Mouse (Mus musculus) brain, embryonic 18.5 days (tissue): ENCODE results near the gene Prph.
A peak's percentile ranks its signal among the peaks of the same experiment; 100 is the strongest.
"Not testable (repeated sequence)": the region's sequence is repeated elsewhere in the genome, so short reads cannot be mapped to it uniquely, and the experiment has no call there.

Experiments used
- DNase-seq: peaks from one replicate; pipeline ENCODE4 v3.0.0-alpha.2; 2012; ENCODE audit warnings: low read depth, low spot score

The Prph gene

GRCm38 (mm10) chr15:99074600-99075333 lies 19.8 kb downstream of the Prph start:
- DNase-seq: peak; percentile 94

- DNase-seq: not testable (repeated sequence)
Measured at GRCm38 (mm10) chr15:99076011-99076410, 21.0 kb downstream of the Prph start.

- no peak for DNase-seq
Measured at GRCm38 (mm10) chr15:99078181-99078910, 23.4 kb downstream of the Prph start.

GRCm38 (mm10) chr15:99079804-99080203 lies 24.8 kb downstream of the Prph start:
- no peak for DNase-seq

- no peak for DNase-seq
Measured at GRCm38 (mm10) chr15:99082322-99082721, 27.3 kb downstream of the Prph start.

- no peak for DNase-seq
Measured at GRCm38 (mm10) chr15:99082840-99083239, 27.9 kb downstream of the Prph start.

- DNase-seq: no peak
Measured at GRCm38 (mm10) chr15:99083258-99083657, 28.3 kb downstream of the Prph start.

- DNase-seq: no peak
Measured at GRCm38 (mm10) chr15:99083867-99084557, 29.0 kb downstream of the Prph start.

- no peak for DNase-seq
Measured at GRCm38 (mm10) chr15:99084618-99085017, 29.6 kb downstream of the Prph start.

- DNase-seq: no peak
Measured at GRCm38 (mm10) chr15:99085997-99086396, 31.0 kb downstream of the Prph start.

- no peak for DNase-seq
Measured at GRCm38 (mm10) chr15:99087253-99088075, 32.5 kb downstream of the Prph start, which contains the start of gene C1ql4. C1ql4 (minus strand) TSS chr15:99087817.

GRCm38 (mm10) chr15:99088292-99088691 lies 33.3 kb downstream of the Prph start:
- no peak for DNase-seq

- DNase-seq: no peak
Measured at GRCm38 (mm10) chr15:99089069-99089468, 34.1 kb downstream of the Prph start.

- no peak for DNase-seq
Measured at GRCm38 (mm10) chr15:99092870-99093269, 37.9 kb downstream of the Prph start, which contains the start of gene Dnajc22. Dnajc22 (plus strand) TSS chr15:99093170.

GRCm38 (mm10) chr15:99093291-99094258 lies 38.6 kb downstream of the Prph start:
- DNase-seq: no peak

GRCm38 (mm10) chr15:99094631-99095270 lies 39.8 kb downstream of the Prph start:
- no peak for DNase-seq

- DNase-seq: no peak
Measured at GRCm38 (mm10) chr15:99095356-99095755, 40.4 kb downstream of the Prph start.

GRCm38 (mm10) chr15:99096061-99096793 lies 41.3 kb downstream of the Prph start:
- DNase-seq: no peak
